Mouse (Mus musculus) embryonic facial prominence, embryonic 14.5 days (tissue): ENCODE data around the gene Adgrg5. TPM values are rescaled to one million over a fixed set of nuclear protein-coding genes. Genes with fewer than 3 reads are reported as not detected.

Source experiments
- ATAC-seq: fragments of 200-750 bp; cut with Nextera tagmentation; 2 replicates; pipeline ENCODE4 v1.8.0; 2017; ENCODE audit warnings: low read depth, moderate number of reproducible peaks, moderate TSS enrichment
- DNase-seq: peaks from one replicate; pipeline ENCODE4 v3.0.0-alpha.2; 2015; ENCODE audit warnings: low spot score
- H3K27ac ChIP-seq: fragments of 300-500 bp; sonication (generic); replicated peaks from 2 replicates; pipeline ENCODE4 v1.5.1; 2014; ENCODE audit warnings: low read depth, mild to moderate bottlenecking, low read length, moderate library complexity
- H3K27me3 ChIP-seq: fragments of 300-500 bp; sonication (generic); replicated peaks from 2 replicates; pipeline ENCODE4 v1.6.1; 2014; ENCODE audit warnings: low read length; ENCODE audit not compliant: control insufficient read depth, insufficient read depth
- H3K36me3 ChIP-seq: fragments of 300-500 bp; sonication (generic); 2 replicates; pipeline ENCODE4 v1.6.1; 2014; ENCODE audit warnings: low read length, mixed read lengths; ENCODE audit not compliant: control insufficient read depth, insufficient read depth
- H3K4me1 ChIP-seq: fragments of 300-500 bp; sonication (generic); 2 replicates; pipeline ENCODE4 v1.6.1; 2014; ENCODE audit warnings: antibody characterized with exemption, low read length; ENCODE audit not compliant: control insufficient read depth, insufficient read depth
- H3K4me2 ChIP-seq: fragments of 300-500 bp; sonication (generic); 2 replicates; pipeline ENCODE4 v1.6.1; 2014; ENCODE audit warnings: low read depth, mild to moderate bottlenecking, low read length, moderate library complexity, mixed read lengths
- H3K4me3 ChIP-seq: fragments of 300-500 bp; sonication (generic); 2 replicates; pipeline ENCODE4 v1.5.1; 2014; ENCODE audit warnings: low read depth, mild to moderate bottlenecking, low read length
- H3K9ac ChIP-seq: fragments of 300-500 bp; sonication (generic); 2 replicates; pipeline ENCODE4 v1.6.1; 2014; ENCODE audit warnings: low read depth, mild to moderate bottlenecking, low read length, moderate library complexity, mixed read lengths
- H3K9me3 ChIP-seq: fragments of 300-500 bp; sonication (generic); 2 replicates; pipeline ENCODE4 v1.6.1; 2016; ENCODE audit warnings: low read length; ENCODE audit not compliant: control insufficient read depth
- WGBS: fragments of 180-500 bp; shearing (Covaris S2); extraction: QIAGEN DNeasy Blood & Tissue Kit; methylation state at CpG from one replicate; pipeline ENCODE4 v1.1.7; 2014; 5-methylcytosine and 5-hydroxymethylcytosine counted together
- polyA plus RNA-seq: library from polyadenylated mRNA; unstranded; fragments of >200 nt; fragmentation: Nextera tagmentation; extraction: Ambion mirVana; gene quantifications from 2 replicates; pipeline ENCODE4 v1.2.1, GENCODE M21; 2014

Adgrg5 gene
- polyA plus RNA-seq, 1 experiment from 2014 or later: 0.21 TPM

DNA sequence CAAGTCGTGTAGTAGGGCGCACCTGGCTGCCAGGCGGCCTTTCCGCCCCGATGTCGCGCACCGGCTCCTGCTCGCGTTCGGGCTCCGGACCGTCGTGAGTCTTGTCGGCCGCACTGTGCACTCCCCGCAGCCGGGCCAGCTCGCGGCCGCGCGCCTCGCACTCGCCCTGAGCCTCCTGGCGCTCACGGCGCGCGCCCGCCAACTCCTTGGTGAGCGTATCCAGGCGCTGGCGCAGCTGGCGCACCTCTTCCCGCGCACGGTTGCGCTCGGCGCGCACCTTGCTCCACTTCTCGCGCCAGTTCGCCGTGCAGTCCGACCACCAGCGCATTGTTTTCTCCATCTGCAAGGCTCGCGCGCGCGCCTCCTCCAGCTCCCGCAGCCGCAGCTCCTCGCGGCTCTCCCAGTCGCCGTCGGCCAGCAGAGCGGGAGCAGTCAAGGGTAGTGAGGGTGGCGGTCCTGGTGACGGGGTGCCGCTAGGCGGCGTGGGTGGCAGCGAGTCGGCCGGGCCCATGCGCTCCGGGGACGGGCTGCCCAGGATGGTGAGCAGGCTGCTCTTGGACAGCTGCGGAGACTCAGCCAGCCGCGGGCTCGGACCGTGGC, 10.3 kb upstream of the Adgrg5 start:
- H3K27me3 ChIP-seq: no peaks in the 10 kb centered on the region
- peak overlapping the region; percentile 30 for H3K4me3 ChIP-seq
- H3K27ac ChIP-seq: no peak overlapping the region
- peak overlapping the region; percentile 74 for H3K4me2 ChIP-seq
- H3K9ac ChIP-seq: peak overlapping the region; percentile 26; the same call in 1 of the 2 replicates
- DNase-seq (peak; percentile 48), ATAC-seq (peak; percentile 38)
- H3K36me3 ChIP-seq: peaks cover 51% of the 10 kb centered on the region
- WGBS: 14% methylated on average over 47 of the region's 77 CpGs
- no peaks in the 10 kb centered on the region for H3K9me3 ChIP-seq
- peaks cover 44% of the 10 kb centered on the region for H3K4me1 ChIP-seq

DNA sequence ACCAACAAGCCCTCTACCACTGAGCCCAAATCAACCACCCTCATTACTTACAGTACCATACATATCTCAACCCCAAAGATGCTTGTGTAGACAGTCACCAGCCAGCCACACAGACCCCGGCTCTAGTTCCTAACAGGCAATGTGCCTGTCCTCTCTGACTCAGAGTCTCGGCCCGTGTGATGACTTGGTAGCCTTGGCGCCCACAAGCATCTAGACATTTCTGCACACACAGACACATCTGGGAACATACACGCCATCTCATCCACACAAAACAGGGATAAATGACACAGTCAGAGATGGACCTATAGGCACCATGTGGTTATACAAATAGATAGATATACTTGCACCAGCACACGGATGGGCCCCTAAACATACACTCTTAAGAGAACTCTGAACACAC, 9.2 kb upstream of the Adgrg5 start:
- Histone ChIP-seq H3K4me3 (no peak overlapping the region), H3K9ac (no peak overlapping the region), H3K4me1 (peaks cover 47% of the 10 kb centered on the region), H3K27me3 (no peaks in the 10 kb centered on the region), H3K27ac (0 out of 2 replicates have a peak overlapping the region, but pooled peaks have one; percentile 23), H3K36me3 (peaks cover 42% of the 10 kb centered on the region), H3K9me3 (no peaks in the 10 kb centered on the region), H3K4me2 (peak overlapping the region; percentile 74; the same call in 1 of the 2 replicates)
- 64% methylated on average over 6 of the region's 6 CpGs for WGBS
- ATAC-seq (no peak), DNase-seq (no peak)

DNA sequence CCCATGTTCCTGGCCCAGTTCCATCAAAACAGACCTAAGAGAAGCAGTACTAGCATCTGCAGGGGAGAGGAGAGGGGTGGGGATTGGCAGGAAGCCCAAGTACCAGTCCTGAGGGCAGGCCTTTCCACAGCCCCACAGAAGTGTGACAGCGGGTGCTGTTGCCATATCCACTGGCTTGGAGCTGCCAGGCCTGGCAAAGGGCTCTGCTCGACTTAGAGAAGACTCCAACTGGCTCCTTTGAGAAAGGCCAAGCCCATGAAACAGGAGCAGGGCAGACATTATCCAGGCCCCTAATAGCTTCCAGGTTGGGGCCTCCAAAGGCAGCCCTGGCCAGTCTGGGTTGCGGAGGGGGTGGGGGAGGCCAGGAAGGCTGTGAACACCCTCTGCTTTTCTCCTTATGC, 8.8 kb upstream of the Adgrg5 start:
- Histone ChIP-seq H3K27ac (peak overlapping the region; percentile 62), H3K27me3 (no peaks in the 10 kb centered on the region), H3K4me1 (peaks cover 47% of the 10 kb centered on the region), H3K4me3 (0 out of 2 replicates have a peak overlapping the region, but pooled peaks have one; percentile 8), H3K4me2 (peak overlapping the region; percentile 74), H3K36me3 (peaks cover 38% of the 10 kb centered on the region), H3K9ac (no peak overlapping the region), H3K9me3 (no peaks in the 10 kb centered on the region)
- WGBS: 20% methylated on average over 3 of the region's 3 CpGs
- DNase-seq (peak; percentile 93), ATAC-seq (peak; percentile 53)

DNA sequence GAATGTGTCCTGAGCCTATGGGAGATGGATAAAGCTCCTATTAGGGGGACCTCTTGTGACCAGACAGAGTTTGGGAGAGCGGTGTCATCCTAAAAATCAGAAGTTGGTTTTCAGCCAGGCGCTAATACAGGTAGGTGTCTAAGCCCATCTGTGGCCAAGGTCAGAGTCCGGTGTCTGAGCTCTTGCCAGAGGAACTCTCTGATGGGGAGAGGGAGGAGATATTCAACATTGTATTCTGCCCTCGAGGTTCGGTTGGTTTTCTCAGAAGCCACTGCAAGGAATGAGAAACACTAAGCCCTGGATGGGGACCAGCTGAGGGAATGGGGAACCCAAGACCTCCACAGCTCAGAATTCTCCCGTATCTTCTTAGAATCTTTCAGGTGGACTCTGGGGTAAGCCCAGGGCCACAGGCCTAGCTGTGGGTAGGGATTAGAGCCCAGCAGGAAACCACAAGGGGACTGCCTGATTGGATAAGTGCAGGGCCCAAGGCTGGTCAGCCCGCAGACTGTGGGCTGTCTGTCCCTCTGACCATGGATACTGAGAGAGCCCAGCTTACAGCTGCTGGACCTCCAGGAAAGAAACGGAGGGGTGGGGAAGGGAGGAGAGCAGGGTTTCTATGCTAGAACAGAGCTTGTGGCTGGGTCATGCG, 7.1 kb upstream of the Adgrg5 start:
- H3K9ac ChIP-seq: peak overlapping the region; percentile 93
- no peak for DNase-seq
- peaks cover 47% of the 10 kb centered on the region for H3K4me1 ChIP-seq
- H3K4me2 ChIP-seq: peak overlapping the region; percentile 74
- H3K9me3 ChIP-seq: no peaks in the 10 kb centered on the region
- H3K27ac ChIP-seq: peak overlapping the region; percentile 69; the same call in 1 of the 2 replicates
- H3K27me3 ChIP-seq: no peaks in the 10 kb centered on the region
- ATAC-seq: no peak
- H3K4me3 ChIP-seq: peak overlapping the region; percentile 85
- WGBS: 31% methylated on average over 9 of the region's 9 CpGs
- peaks cover 21% of the 10 kb centered on the region for H3K36me3 ChIP-seq

DNA sequence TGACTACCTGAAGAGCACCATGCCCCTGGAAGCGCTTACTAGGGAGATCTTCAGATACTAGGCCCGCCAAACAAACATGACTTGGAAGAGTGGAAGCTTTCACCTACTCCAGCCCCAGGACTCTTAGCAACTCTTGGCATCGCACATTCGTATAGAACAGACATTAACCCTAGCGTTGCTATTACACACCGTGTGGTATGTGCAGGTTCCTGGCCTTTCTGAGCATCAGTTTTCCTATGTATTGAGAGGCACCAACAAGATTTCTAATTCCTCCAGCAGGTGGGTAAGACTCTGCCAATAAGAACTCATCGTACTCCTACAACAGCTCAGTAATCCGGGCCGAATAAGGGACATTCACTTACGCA, 6.6 kb upstream of the Adgrg5 start:
- Histone ChIP-seq H3K9ac (peak overlapping the region; percentile 93), H3K4me3 (peak overlapping the region; percentile 85), H3K27me3 (no peaks in the 10 kb centered on the region), H3K27ac (peak overlapping the region; percentile 69), H3K4me2 (peak overlapping the region; percentile 74), H3K4me1 (peaks cover 47% of the 10 kb centered on the region), H3K36me3 (peaks cover 16% of the 10 kb centered on the region), H3K9me3 (no peaks in the 10 kb centered on the region)
- WGBS: 4% methylated on average over 9 of the region's 10 CpGs
- DNase-seq (peak; percentile 51), ATAC-seq (peak; percentile 10)

DNA sequence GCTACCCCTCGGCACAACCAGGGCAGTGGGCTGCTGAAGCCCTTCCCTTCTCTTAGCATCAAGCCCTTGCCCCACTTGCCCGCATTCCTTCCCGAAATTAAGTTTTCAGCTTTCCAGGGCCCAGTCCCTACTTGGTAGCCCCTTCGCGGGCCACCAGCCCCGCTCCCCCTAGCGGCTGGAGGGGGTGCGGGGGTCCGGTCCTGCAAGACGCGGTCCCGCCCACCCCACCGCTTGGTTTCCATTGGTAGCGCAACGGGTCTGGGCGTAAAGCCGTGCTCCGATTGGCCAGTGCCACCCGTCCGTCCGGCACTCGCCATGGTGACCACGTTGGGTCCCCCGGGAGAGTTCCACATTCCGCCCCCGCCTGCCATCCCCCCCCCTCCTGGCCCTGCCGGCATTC, 6.1 kb upstream of the Adgrg5 start:
- ATAC-seq: peak; percentile 95
- 0% methylated on average over 21 of the region's 27 CpGs for whole genome bisulfite sequencing
- H3K4me1 ChIP-seq: peaks cover 47% of the 10 kb centered on the region

DNA sequence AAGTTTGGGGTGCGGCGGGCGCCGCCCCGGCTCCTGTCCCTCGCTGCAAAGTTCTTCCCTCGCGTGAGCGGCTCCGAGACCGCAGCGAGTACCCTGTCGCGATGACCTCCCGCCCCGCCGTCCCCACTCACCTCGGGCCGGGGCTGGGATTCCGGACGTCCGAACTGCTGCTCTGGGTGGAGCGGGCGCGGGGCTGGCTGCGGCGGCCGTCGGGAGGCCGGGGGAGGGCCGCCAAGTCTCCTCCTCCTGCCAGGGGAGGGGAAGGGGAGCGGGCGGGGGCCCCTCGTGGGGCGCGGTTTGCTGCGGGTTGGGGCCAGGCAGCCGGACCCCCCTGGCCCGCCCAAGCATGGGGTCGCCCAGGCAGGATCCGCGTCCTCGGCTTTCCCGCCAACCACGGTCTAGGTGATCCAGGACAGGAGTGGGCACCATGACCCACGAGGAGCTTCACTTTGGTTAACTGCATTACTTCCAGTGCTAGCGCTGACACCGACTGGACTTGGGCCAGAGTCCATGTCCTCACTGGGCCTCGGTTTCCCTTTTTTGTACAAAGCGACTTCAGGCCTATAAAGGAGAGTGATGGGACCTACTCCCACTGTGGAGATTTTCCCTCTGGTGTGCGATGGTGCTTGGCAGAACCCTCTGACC, 5.5 kb upstream of the Adgrg5 start, which contains the start of gene Ccdc102a:
Gene Ccdc102a, minus strand, starts transcription at position 248 of the 645 bp plus-strand sequence.
- H3K9ac ChIP-seq: peak within 1 kb of the TSS; percentile 93
- peaks cover 43% of the 10 kb centered on the region for H3K4me1 ChIP-seq
- H3K27me3 ChIP-seq: no peaks in the 10 kb centered on the region
- peak; percentile 48 for ATAC-seq
- peak within 1 kb of the TSS; percentile 85 for H3K4me3 ChIP-seq
- peaks cover 6% of the 10 kb centered on the region; the same call in 1 of the 2 replicates for H3K36me3 ChIP-seq
- 4% methylated on average over 27 of the region's 51 CpGs for WGBS
- peak; percentile 66 for DNase-seq
- H3K27ac ChIP-seq: peak within 1 kb of the TSS; percentile 90
- peak within 1 kb of the TSS; percentile 74 for H3K4me2 ChIP-seq
- no peaks in the 10 kb centered on the region for H3K9me3 ChIP-seq

More for the DNA sequence above, 6.1 kb upstream of the Adgrg5 start:
- H3K9ac ChIP-seq: peak overlapping the region; percentile 93
- H3K36me3 ChIP-seq: peaks cover 12% of the 10 kb centered on the region
- H3K27ac ChIP-seq: peak overlapping the region; percentile 90
- H3K9me3 ChIP-seq: no peaks in the 10 kb centered on the region
- DNase-seq: peak; percentile 99
- no peaks in the 10 kb centered on the region for H3K27me3 ChIP-seq
- peak overlapping the region; percentile 74 for H3K4me2 ChIP-seq
- peak overlapping the region; percentile 85 for H3K4me3 ChIP-seq

DNA sequence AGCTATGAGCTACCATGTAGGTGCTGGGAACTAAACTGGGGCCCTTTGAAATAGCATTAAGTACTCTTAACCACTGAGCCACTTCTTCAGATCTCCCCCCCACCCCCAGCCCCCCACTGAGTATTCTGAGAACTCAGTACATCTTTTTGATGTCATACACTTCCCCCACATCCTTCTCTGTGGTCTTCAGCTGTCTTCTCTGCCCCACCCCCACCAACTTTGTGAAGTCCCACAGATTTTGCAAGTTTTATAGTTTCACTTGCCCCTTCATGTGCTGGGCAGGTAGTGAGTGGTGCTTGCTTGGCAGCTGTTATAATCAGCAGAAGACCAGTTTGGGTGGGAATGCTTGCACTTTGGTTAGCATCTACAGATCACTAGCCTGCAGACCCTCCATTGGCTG, 4.2 kb upstream of the Adgrg5 start:
- no peaks in the 10 kb centered on the region for H3K36me3 ChIP-seq
- H3K27ac ChIP-seq: no peak overlapping the region
- H3K4me3 ChIP-seq: no peak overlapping the region
- H3K9me3 ChIP-seq: no peaks in the 10 kb centered on the region
- no peak overlapping the region for H3K9ac ChIP-seq
- H3K27me3 ChIP-seq: no peaks in the 10 kb centered on the region
- no peak for DNase-seq
- H3K4me1 ChIP-seq: peaks cover 31% of the 10 kb centered on the region
- H3K4me2 ChIP-seq: no peak overlapping the region
- ATAC-seq: no peak
